8 mouse cellular contexts compared by ENCODE assay signal in genomic region chr2:118529466-118530181, GRCm38 (mm10). TPM values are rescaled to one million over a fixed set of nuclear protein-coding genes. Genes with fewer than 3 reads are reported as not detected.
A peak's percentile ranks its signal among the peaks of the same experiment; 100 is the strongest.
DNase-seq lines count a peak whose midpoint lies in the region; ATAC-seq lines count a peak whose summit lies in the region.

No protein-coding gene starts in this region.

- H3K27me3 ChIP-seq in forebrain, embryonic 12.5 days, result no peaks in the 10 kb centered on the region; the same call in 1 of the 2 replicates
- H3K27me3 ChIP-seq in forebrain, embryonic 14.5 days (replicated peaks; ENCODE audit: control insufficient read depth, insufficient read depth, low read length), result no peaks in the 10 kb centered on the region
- no peaks in the 10 kb centered on the region for H3K27me3 ChIP-seq in stomach, embryonic 16.5 days (ENCODE audit: control insufficient read depth, insufficient read depth, low read length)

- 3% methylated on average over 7 of the region's 7 CpGs for WGBS in forebrain, embryonic 12.5 days
- 14% methylated on average over 7 of the region's 7 CpGs for WGBS in forebrain, embryonic 14.5 days
- 36% methylated on average over 7 of the region's 7 CpGs for WGBS in stomach, embryonic 16.5 days

- H3K4me2 ChIP-seq in forebrain, embryonic 12.5 days, result peak overlapping the region; percentile 6; the same call in 1 of the 2 replicates
- no peak overlapping the region for H3K4me2 ChIP-seq in forebrain, embryonic 14.5 days (ENCODE audit: low read length)
- H3K4me2 ChIP-seq in stomach, embryonic 16.5 days (ENCODE audit: low read depth, low read length), result no peak overlapping the region

- peak; percentile 36; the same call in 1 of the 2 replicates for ATAC-seq in forebrain, embryonic 12.5 days (ENCODE audit: low FRiP score)
- ATAC-seq in forebrain, embryonic 14.5 days, result no peak
- ATAC-seq in stomach, embryonic 16.5 days (ENCODE audit: insufficient read depth, low FRiP score), result peak; percentile 35; the same call in 1 of the 2 replicates

- peak overlapping the region; percentile 22; the same call in 1 of the 2 replicates for H3K9ac ChIP-seq in forebrain, embryonic 12.5 days
- H3K9ac ChIP-seq in forebrain, embryonic 14.5 days (ENCODE audit: low read length), result no peak overlapping the region
- peak overlapping the region; percentile 54; the same call in 1 of the 2 replicates for H3K9ac ChIP-seq in stomach, embryonic 16.5 days (ENCODE audit: low read length)

- 0 out of 2 replicates have a peak overlapping the region, but pooled peaks have one; percentile 16 for H3K27ac ChIP-seq in forebrain, embryonic 12.5 days
- H3K27ac ChIP-seq in forebrain, embryonic 14.5 days (ENCODE audit: low read depth, low read length), result no peak overlapping the region
- H3K27ac ChIP-seq in stomach, embryonic 16.5 days (ENCODE audit: low read length), result peak overlapping the region; percentile 25; the same call in 1 of the 2 replicates

- H3K4me1 ChIP-seq in forebrain, embryonic 12.5 days, result peaks cover 55% of the 10 kb centered on the region
- peaks cover 15% of the 10 kb centered on the region for H3K4me1 ChIP-seq in forebrain, embryonic 14.5 days (ENCODE audit: control insufficient read depth, insufficient read depth, low read length)
- H3K4me1 ChIP-seq in stomach, embryonic 16.5 days (ENCODE audit: control insufficient read depth, insufficient read depth, low read length), result peaks cover 42% of the 10 kb centered on the region

- DNase-seq in forebrain, embryonic 14.5 days (ENCODE audit: low spot score), result no peak
- peak; percentile 80 for DNase-seq in heart, adult 8-10 months (ENCODE audit: low spot score)
- DNase-seq in kidney, adult 18-20 months, result peak; percentile 87
- DNase-seq in lung, adult 18-20 months, result peak; percentile 80 to 89
- DNase-seq in left cerebral cortex, adult 18-20 months (ENCODE audit: low spot score in 2 of 2), result no peak
- no peak for DNase-seq in right cerebral cortex, adult 2 months (ENCODE audit: low spot score in 2 of 2)

- no peak overlapping the region for H3K4me3 ChIP-seq in forebrain, embryonic 12.5 days (replicated peaks)
- no peak overlapping the region for H3K4me3 ChIP-seq in forebrain, embryonic 14.5 days (ENCODE audit: low read depth, low read length)
- no peak overlapping the region for H3K4me3 ChIP-seq in stomach, embryonic 16.5 days (replicated peaks; ENCODE audit: low read length)

- no peaks in the 10 kb centered on the region for H3K36me3 ChIP-seq in forebrain, embryonic 12.5 days (replicated peaks)
- no peaks in the 10 kb centered on the region for H3K36me3 ChIP-seq in forebrain, embryonic 14.5 days (ENCODE audit: control insufficient read depth, insufficient read depth, low read length)
- H3K36me3 ChIP-seq in stomach, embryonic 16.5 days (ENCODE audit: control insufficient read depth, insufficient read depth, low read length), result no peaks in the 10 kb centered on the region

- H3K9me3 ChIP-seq in forebrain, embryonic 12.5 days, result no peaks in the 10 kb centered on the region
- no peaks in the 10 kb centered on the region for H3K9me3 ChIP-seq in forebrain, embryonic 14.5 days (replicated peaks; ENCODE audit: control insufficient read depth, low read length)
- no peaks in the 10 kb centered on the region for H3K9me3 ChIP-seq in stomach, embryonic 16.5 days (replicated peaks; ENCODE audit: control insufficient read depth, low read length)

RNA-seq across cellular contexts. Expression of gene Bmf, which starts 19.9 kb away (rescaled TPM):
- 2.2 and 3.0 TPM in 2 replicates for polyA plus RNA-seq in forebrain, embryonic 12.5 days (2016; fragmentation: Nextera tagmentation; extraction: Ambion mirVana)
- 2.8 and 3.0 TPM in 2 replicates for polyA plus RNA-seq in forebrain, embryonic 14.5 days (2014; fragmentation: Nextera tagmentation; extraction: Ambion mirVana)
- total RNA-seq in heart, adult 8-10 months (2022), result 1 to 10 TPM; 2.8 to 9.8 (median 7.7) TPM
- 4.2 and 4.4 TPM in 2 replicates for polyA plus RNA-seq in stomach, embryonic 16.5 days (2015; fragmentation: Nextera tagmentation; extraction: Ambion mirVana)
- total RNA-seq in left cerebral cortex, adult 18-20 months (2021), result 1 to 10 TPM; 1.8 TPM

RNA-seq across cellular contexts. Expression of gene Srp14, which starts 50.1 kb away (rescaled TPM):
- polyA plus RNA-seq in forebrain, embryonic 12.5 days (2016; fragmentation: Nextera tagmentation; extraction: Ambion mirVana), result 252 and 263 TPM in 2 replicates
- 341 and 381 TPM in 2 replicates for polyA plus RNA-seq in forebrain, embryonic 14.5 days (2014; fragmentation: Nextera tagmentation; extraction: Ambion mirVana)
- total RNA-seq in heart, adult 8-10 months (2022), result 100 to 1,000 TPM; 124 to 135 (median 133) TPM
- 214 and 229 TPM in 2 replicates for polyA plus RNA-seq in stomach, embryonic 16.5 days (2015; fragmentation: Nextera tagmentation; extraction: Ambion mirVana)
- 100 to 1,000 TPM; 160 to 170 TPM for total RNA-seq in left cerebral cortex, adult 18-20 months (2021)

Comparison
In these comparisons a context has a peak if more than half of its experiments do, and no peak if none do; other contexts are left out.
1. DNase-seq: peak in heart, adult 8-10 months (single experiment), kidney, adult 18-20 months (single experiment) and lung, adult 18-20 months (2 of 2); none in forebrain, embryonic 14.5 days (single experiment), left cerebral cortex, adult 18-20 months (0 of 2) and right cerebral cortex, adult 2 months (0 of 2).